Mouse (Mus musculus) adrenal gland, postnatal 10 days (tissue): ENCODE results near the gene Rab44. TPM values are rescaled to one million over a fixed set of nuclear protein-coding genes. Genes with fewer than 3 reads are reported as not detected.

Experiments used
- total RNA-seq, 2 experiments: library from RNA; stranded (reverse); gene quantifications; 2 replicates each; pipeline ENCODE4 v1.2.3; 2021

Gene Rab44
- total RNA-seq, 2 experiments from 2014 or later = 0.66 to 1.4 TPM

Other genes starting within 250 kb of the Rab44 start
- under 1 TPM; 0.09 to 0.12 TPM for gene 4930539E08Rik, start 198.8 kb upstream of the Rab44 start, total RNA-seq
- under 1 TPM; 0.90 to 0.91 TPM for gene Pxt1, start 170.3 kb upstream of the Rab44 start, total RNA-seq
- gene Kctd20, start 162.2 kb upstream of the Rab44 start, total RNA-seq = 10 to 100 TPM; 76.1 to 76.7 TPM
- 10 to 100 TPM; 55.0 to 76.8 TPM for gene Stk38, start 106.2 kb upstream of the Rab44 start, total RNA-seq
- gene Srsf3, start 81.5 kb upstream of the Rab44 start, total RNA-seq = 100 to 1,000 TPM; 144 to 193 TPM
- 100 to 1,000 TPM in 1 of 2 experiments, 10 to 100 TPM in 1; 46.6 to 201 TPM for gene Cdkn1a, start 23.2 kb upstream of the Rab44 start, total RNA-seq
- 1 to 10 TPM; 1.0 to 1.6 TPM for gene Cpne5, start 124.0 kb downstream of the Rab44 start, total RNA-seq
- gene Ppil1, start 150.0 kb downstream of the Rab44 start, total RNA-seq = 10 to 100 TPM; 24.6 to 27.9 TPM
- 100 to 1,000 TPM; 158 to 160 TPM for gene BC004004, start 154.6 kb downstream of the Rab44 start, total RNA-seq
- gene Pi16, start 203.5 kb downstream of the Rab44 start, total RNA-seq = 10 to 100 TPM; 24.5 to 26.1 TPM
- gene Mtch1, start 233.8 kb downstream of the Rab44 start, total RNA-seq = 100 to 1,000 TPM; 330 to 395 TPM
- gene Fgd2, start 246.8 kb downstream of the Rab44 start, total RNA-seq = 1 to 10 TPM; 4.6 to 7.4 TPM